Mouse (Mus musculus) MEL (cell line): ENCODE measurements around the gene Pan2.
A peak's percentile ranks its signal among the peaks of the same experiment; 100 is the strongest.

Experiments
- CHD1 ChIP-seq: IDR thresholded peaks from 2 replicates; pipeline ENCODE4 v1.6.1; 2012; ENCODE audit warnings: low read depth, mild to moderate bottlenecking, inconsistent platforms, low read length, improper control_type of control experiment
- CTCF ChIP-seq, 3 experiments: IDR thresholded peaks in 2 of 3; conservative IDR thresholded peaks in 1 of 3; 2 replicates each; pipeline ENCODE4 v1.5.1; 2011 to 2012; ENCODE audit warnings: low read length in 3 of 3, low read depth in 2 of 3, mild to moderate bottlenecking in 2 of 3, improper control_type of control experiment in 1 of 3, inconsistent platforms in 1 of 3, mixed read lengths in 1 of 3, moderate library complexity in 1 of 3; ENCODE audit not compliant: control insufficient read depth in 1 of 3, insufficient read depth in 1 of 3, poor library complexity in 1 of 3, severe bottlenecking in 1 of 3
- EP300 ChIP-seq, 2 experiments: IDR thresholded peaks; 2 replicates each; pipeline ENCODE4 v1.6.1; 2011; ENCODE audit warnings: improper control_type of control experiment in 2 of 2, low read length in 2 of 2, low read depth in 1 of 2, mild to moderate bottlenecking in 1 of 2
- JUND ChIP-seq: IDR thresholded peaks from 2 replicates; pipeline ENCODE4 v1.6.1; 2011; ENCODE audit warnings: low read depth, mild to moderate bottlenecking, improper control_type of control experiment, low read length
- MAFK ChIP-seq: IDR thresholded peaks from 2 replicates; pipeline ENCODE4 v1.6.1; 2011; ENCODE audit warnings: low read depth, mild to moderate bottlenecking, low read length, improper control_type of control experiment, borderline replicate concordance
- MEF2A ChIP-seq: IDR thresholded peaks from 2 replicates; pipeline ENCODE4 v1.6.1; 2014; ENCODE audit warnings: low read depth, mild to moderate bottlenecking, inconsistent platforms, low read length, improper control_type of control experiment; ENCODE audit not compliant: poor library complexity, insufficient replicate concordance, severe bottlenecking; ENCODE audit errors: extremely low read depth
- MXI1 ChIP-seq: IDR thresholded peaks from 2 replicates; pipeline ENCODE4 v1.6.1; 2011; ENCODE audit warnings: mild to moderate bottlenecking, low read depth, low read length, improper control_type of control experiment
- NELFE ChIP-seq: IDR thresholded peaks from 2 replicates; pipeline ENCODE4 v1.6.1; 2011; ENCODE audit warnings: low read depth, low read length, improper control_type of control experiment
- POLR2A ChIP-seq, 2 experiments: IDR thresholded peaks; 2 replicates each; pipeline ENCODE4 v1.6.1; 2011 to 2012; ENCODE audit warnings: low read length in 2 of 2, mild to moderate bottlenecking in 2 of 2, control low read depth in 1 of 2, improper control_type of control experiment in 1 of 2, low read depth in 1 of 2, moderate library complexity in 1 of 2; ENCODE audit not compliant: control insufficient read depth in 1 of 2, insufficient read depth in 1 of 2, poor library complexity in 1 of 2
- RCOR1 ChIP-seq: IDR thresholded peaks from 2 replicates; pipeline ENCODE4 v1.6.1; 2012; ENCODE audit warnings: low read depth, mild to moderate bottlenecking, inconsistent platforms, low read length, improper control_type of control experiment
- SMC3 ChIP-seq: IDR thresholded peaks from 2 replicates; pipeline ENCODE4 v1.6.1; 2011; ENCODE audit warnings: low read depth, low read length, improper control_type of control experiment
- TAL1 ChIP-seq: IDR thresholded peaks from 2 replicates; pipeline ENCODE4 v1.6.1; 2012; ENCODE audit warnings: mild to moderate bottlenecking, inconsistent platforms, low read length, moderate library complexity, mixed read lengths
- TCF12 ChIP-seq: IDR thresholded peaks from 2 replicates; pipeline ENCODE4 v1.6.1; 2014; ENCODE audit warnings: low read depth, mild to moderate bottlenecking, inconsistent platforms, low read length, improper control_type of control experiment, moderate library complexity
- UBTF ChIP-seq: IDR thresholded peaks from 2 replicates; pipeline ENCODE4 v1.6.1; 2012; ENCODE audit warnings: low read depth, mild to moderate bottlenecking, inconsistent platforms, low read length, improper control_type of control experiment, moderate library complexity, borderline replicate concordance; ENCODE audit not compliant: insufficient read depth

- no peak for TF ChIP-seq MAFK
- TF ChIP-seq SMC3 = no peak
- peak in 1 of 2 experiments; percentile 24; a peak in 1 of 4 replicates for TF ChIP-seq EP300 (IDR thresholded peaks at IDR 0.05; ENCODE audit: low read depth in 1 of 2, low read length in 2 of 2)
- no peak for TF ChIP-seq JUND
- TF ChIP-seq POLR2A (IDR thresholded peaks at IDR 0.05; ENCODE audit: control insufficient read depth in 1 of 2, insufficient read depth in 1 of 2, low read depth in 1 of 2, low read length in 2 of 2, poor library complexity in 1 of 2) = peak in 1 of 2 experiments; percentile 4; a peak in 1 of 4 replicates
- no peak for TF ChIP-seq CTCF (IDR thresholded peaks at IDR 0.05 in 2 of 3, conservative IDR thresholded peaks at IDR 0.05 in 1 of 3; ENCODE audit: control insufficient read depth in 1 of 3, insufficient read depth in 1 of 3, low read depth in 2 of 3, low read length in 3 of 3, poor library complexity in 1 of 3, severe bottlenecking in 1 of 3)
- TF ChIP-seq CHD1 = no peak
- no peak for TF ChIP-seq UBTF
- no peak for TF ChIP-seq TAL1
- TF ChIP-seq RCOR1 = no peak
- TF ChIP-seq MXI1 = no peak; the same call in 1 of the 2 replicates
- peak; percentile 44 for TF ChIP-seq NELFE
- no peak for TF ChIP-seq TCF12
- no peak for TF ChIP-seq MEF2A
These were observed 35.3 kb downstream of the Pan2 start for GRCm38 (mm10) chr10:128338415-128338814.
